Mouse (Mus musculus) ES-E14 (cell line): ENCODE data around the gene Sbno2. TPM values are rescaled to one million over a fixed set of nuclear protein-coding genes. Genes with fewer than 3 reads are reported as not detected.

ENCODE experiments used
- DNase-seq: peaks from one replicate; pipeline ENCODE4 v3.0.0-alpha.2; 2013; ENCODE audit warnings: low read depth, low spot score
- H3K27ac ChIP-seq: 2 replicates; pipeline ENCODE4 v1.5.1; 2012; ENCODE audit warnings: low read depth, mild to moderate bottlenecking, low read length, moderate library complexity, mixed read lengths; ENCODE audit not compliant: poor library complexity, insufficient read depth, severe bottlenecking
- H3K36me3 ChIP-seq: 2 replicates; pipeline ENCODE4 v1.6.1; 2012; ENCODE audit warnings: mild to moderate bottlenecking, low read length, moderate library complexity, mixed read lengths; ENCODE audit not compliant: control insufficient read depth, poor library complexity, insufficient read depth, severe bottlenecking
- H3K4me1 ChIP-seq, 2 experiments: fragments of 150-350 bp in 1 of 2; sonication (generic) in 1 of 2; 2 replicates each; pipeline ENCODE4 v1.6.1; 2012; ENCODE audit warnings: low read length in 2 of 2, mild to moderate bottlenecking in 1 of 2, mixed read lengths in 1 of 2; ENCODE audit not compliant: control insufficient read depth in 2 of 2, insufficient read depth in 2 of 2, poor library complexity in 1 of 2
- H3K4me3 ChIP-seq, 2 experiments: fragments of 150-350 bp in 1 of 2; sonication (generic) in 1 of 2; 2 replicates each; pipeline ENCODE4 v1.5.1; 2012; ENCODE audit warnings: low read length in 2 of 2, low read depth in 1 of 2, mild to moderate bottlenecking in 1 of 2, mixed read lengths in 1 of 2; ENCODE audit not compliant: insufficient read depth in 1 of 2, poor library complexity in 1 of 2, severe bottlenecking in 1 of 2
- H3K9ac ChIP-seq: 2 replicates; pipeline ENCODE4 v1.6.1; 2012; ENCODE audit warnings: low read depth, mild to moderate bottlenecking, low read length, mixed read lengths; ENCODE audit not compliant: poor library complexity, insufficient read depth, severe bottlenecking
- H3K9me3 ChIP-seq: fragments of 150-350 bp; sonication (generic); 2 replicates; pipeline ENCODE4 v1.6.1; 2012; ENCODE audit warnings: low read depth, mild to moderate bottlenecking, low read length; ENCODE audit not compliant: control insufficient read depth, insufficient read depth
- CHD2 ChIP-seq: IDR thresholded peaks from 2 replicates; pipeline ENCODE4 v1.6.1; 2014; ENCODE audit warnings: mild to moderate bottlenecking, low read depth, low read length, inconsistent platforms
- HCFC1 ChIP-seq: IDR thresholded peaks from 2 replicates; pipeline ENCODE4 v1.6.1; 2012; ENCODE audit warnings: low read length, inconsistent platforms, borderline replicate concordance; ENCODE audit not compliant: insufficient read depth
- MAFK ChIP-seq: IDR thresholded peaks from 2 replicates; pipeline ENCODE4 v1.6.1; 2014; ENCODE audit warnings: mild to moderate bottlenecking, low read depth, low read length, inconsistent platforms; ENCODE audit not compliant: insufficient read depth
- ZC3H11A ChIP-seq: IDR thresholded peaks from 2 replicates; pipeline ENCODE4 v1.6.1; 2012; ENCODE audit warnings: low read depth, mild to moderate bottlenecking, inconsistent platforms, low read length, borderline replicate concordance
- ZNF384 ChIP-seq: IDR thresholded peaks from 2 replicates; pipeline ENCODE4 v1.6.1; 2012; ENCODE audit warnings: low read depth, low read length, inconsistent platforms
- in situ Hi-C, 2 experiments: fragments of 600-800 bp; cut with MboI; formaldehyde crosslinking; loops; one replicate each; pipeline ENCODE4 v1.15.1; 2025; ENCODE audit warnings: low sequenced_read_pairs in 2 of 2, inconsistent platforms in 1 of 2; ENCODE audit not compliant: unreplicated experiment in 2 of 2
- total RNA-seq: library from RNA; depleted of rRNA; stranded (reverse); fragments of 300-350 nt; gene quantifications from 2 replicates; pipeline ENCODE4 v1.2.3, GENCODE M21; 2012

Sbno2 gene
- total RNA-seq, 1 experiment = 36.6 TPM

- in situ Hi-C loops = no loop called here
- H3K4me3 ChIP-seq = peak overlapping the region; percentile 93 to 96
- peak overlapping the region; percentile 95 for H3K9ac ChIP-seq
- H3K27ac ChIP-seq = peak overlapping the region; percentile 82
- H3K4me1 ChIP-seq = peaks cover 2 to 31% of the 10 kb centered on the region in 2 experiments; a peak in 3 of 4 replicates
- peaks cover 26% of the 10 kb centered on the region for H3K36me3 ChIP-seq
- no peak for DNase-seq
- TF ChIP-seq ZC3H11A (no peak), HCFC1 (no peak)
- H3K9me3 ChIP-seq = no peaks in the 10 kb centered on the region
Measured at GRCm38 (mm10) chr10:80142530-80142925, 37.2 kb upstream of the Sbno2 start.

GRCm38 (mm10) chr10:80141786-80142529 lies 36.6 kb upstream of the Sbno2 start:
- Histone ChIP-seq H3K27ac (peak overlapping the region; percentile 82), H3K4me3 (peak overlapping the region; percentile 93 to 96), H3K9ac (peak overlapping the region; percentile 95), H3K36me3 (peaks cover 26% of the 10 kb centered on the region), H3K4me1 (peaks cover 2 to 28% of the 10 kb centered on the region in 2 experiments; a peak in 3 of 4 replicates), H3K9me3 (no peaks in the 10 kb centered on the region)
- TF ChIP-seq ZC3H11A (no peak), MAFK (0 out of 2 replicates have a peak, but pooled peaks have one; percentile 2), CHD2 (no peak), ZNF384 (no peak), HCFC1 (peak; percentile 96)
- peak; percentile 97 for DNase-seq
- in situ Hi-C loops = no loop called here

- H3K9me3 ChIP-seq = no peaks in the 10 kb centered on the region
- peaks cover 26% of the 10 kb centered on the region for H3K36me3 ChIP-seq
- in situ Hi-C loops = no loop called here
- H3K4me1 ChIP-seq = peaks cover 2 to 24% of the 10 kb centered on the region in 2 experiments; a peak in 3 of 4 replicates
- peak overlapping the region; percentile 49 to 96 for H3K4me3 ChIP-seq
- no peak overlapping the region for H3K27ac ChIP-seq
- H3K9ac ChIP-seq = peak overlapping the region; percentile 54; the same call in 1 of the 2 replicates
- TF ChIP-seq HCFC1 (peak; percentile 77), MAFK (no peak)
- DNase-seq = peak; percentile 76
Measured at GRCm38 (mm10) chr10:80141243-80141642, 35.9 kb upstream of the Sbno2 start.

- peak within 1 kb of the TSS; percentile 54; the same call in 1 of the 2 replicates for H3K9ac ChIP-seq
- TF ChIP-seq ZNF384 (no peak), HCFC1 (no peak), ZC3H11A (no peak), CHD2 (no peak), MAFK (no peak)
- H3K27ac ChIP-seq = no peak within 1 kb of the TSS
- H3K4me3 ChIP-seq = peak within 1 kb of the TSS; percentile 49 to 96
- DNase-seq = no peak
- H3K4me1 ChIP-seq = peaks cover 5 to 23% of the 10 kb centered on the region in 2 experiments; a peak in 3 of 4 replicates
- H3K9me3 ChIP-seq = no peaks in the 10 kb centered on the region
- in situ Hi-C loops = no loop called here
- H3K36me3 ChIP-seq = peaks cover 25% of the 10 kb centered on the region
Measured at GRCm38 (mm10) chr10:80140666-80141035, 35.3 kb upstream of the Sbno2 start, which contains the start of gene Cbarp. Cbarp (minus strand) TSS chr10:80140835.
